ENCODE assay signal across 16 mouse cellular contexts in the genomic region with DNA sequence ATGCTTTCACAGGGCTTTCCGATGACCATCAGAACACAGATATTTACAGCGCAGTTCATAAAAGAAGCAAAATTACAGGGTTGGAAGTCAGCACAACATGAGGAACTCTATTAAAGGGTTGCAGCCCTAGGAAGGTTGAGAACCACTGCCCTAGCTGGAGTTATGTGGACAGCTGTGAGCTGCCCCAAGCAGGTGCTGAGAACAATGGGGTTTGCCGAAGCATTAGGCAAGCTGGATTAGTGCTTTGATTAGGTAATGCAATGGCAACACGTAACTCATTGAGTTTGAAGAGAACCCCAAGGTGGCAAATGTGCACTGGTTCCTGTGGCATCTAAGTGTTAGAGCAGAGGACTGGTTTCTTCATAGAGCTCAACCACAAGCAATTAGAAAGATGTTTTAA.
"Had no signal": no experiment of that assay in that cellular context is flagged by ENCODE, and none has a peak within 500 bp of the region (broad histone marks: within the 10 kb centered on the region; RNA-seq: fewer than 3 reads in every experiment).

No protein-coding gene starts in this region.

- DNase-seq: retina, postnatal 1 day; right cerebral cortex, adult 18-20 months; right cerebral cortex, postnatal 14 days; right cerebral cortex, postnatal 25 days; right cerebral cortex, postnatal 4 days; spleen, adult 18-20 months; thymus, adult 18-20 months; thymus, adult 2 months; thymus, postnatal 14 days; thymus, postnatal 25 days; thymus, postnatal 36 days; thymus, postnatal 4 days had no signal

- H3K36me3 ChIP-seq: neural tube, embryonic 13.5 days; neural tube, embryonic 15.5 days; stomach, embryonic 15.5 days had no signal

- H3K4me2 ChIP-seq: neural tube, embryonic 13.5 days; neural tube, embryonic 15.5 days; stomach, embryonic 15.5 days had no signal

- H3K4me1 ChIP-seq: neural tube, embryonic 13.5 days; stomach, embryonic 15.5 days had no signal

- H3K9ac ChIP-seq: neural tube, embryonic 13.5 days; neural tube, embryonic 15.5 days; stomach, embryonic 15.5 days had no signal

- H3K27ac ChIP-seq: neural tube, embryonic 13.5 days; neural tube, embryonic 15.5 days; stomach, embryonic 15.5 days; stomach, postnatal 0 days had no signal

- H3K4me3 ChIP-seq: neural tube, embryonic 13.5 days; neural tube, embryonic 15.5 days; stomach, embryonic 15.5 days had no signal

- H3K9me3 ChIP-seq: neural tube, embryonic 13.5 days; neural tube, embryonic 15.5 days; stomach, embryonic 15.5 days had no signal

- H3K27me3 ChIP-seq: neural tube, embryonic 13.5 days; neural tube, embryonic 15.5 days; stomach, embryonic 15.5 days had no signal
